Mouse (Mus musculus) E14TG2a.4 (cell line): ENCODE results near the gene Bglap2.

Experiments
- H3K27me3 ChIP-seq: 2 replicates; pipeline ENCODE4 v1.6.1; 2014; ENCODE audit warnings: low read length, control low read depth; ENCODE audit not compliant: insufficient read depth
- H3K36me3 ChIP-seq: 2 replicates; pipeline ENCODE4 v1.6.1; 2014; ENCODE audit warnings: low read length, control low read depth; ENCODE audit not compliant: insufficient read depth
- H3K4me1 ChIP-seq: replicated peaks from 2 replicates; pipeline ENCODE4 v1.6.1; 2014; ENCODE audit warnings: low read depth, low read length, control low read depth
- H3K4me3 ChIP-seq: replicated peaks from 2 replicates; pipeline ENCODE4 v1.5.1; 2014; ENCODE audit warnings: mild to moderate bottlenecking, low read length
- H3K9me3 ChIP-seq: 2 replicates; pipeline ENCODE4 v1.6.1; 2014; ENCODE audit warnings: low read length, control low read depth
- CTCF ChIP-seq: conservative IDR thresholded peaks from 2 replicates; pipeline ENCODE4 v1.5.1; 2014; ENCODE audit warnings: low read length
- NANOG ChIP-seq: IDR thresholded peaks from 2 replicates; pipeline ENCODE4 v1.6.1; 2014; ENCODE audit warnings: borderline replicate concordance, low read length, mixed read lengths
- POU5F1 ChIP-seq: IDR thresholded peaks from 2 replicates; pipeline ENCODE4 v1.6.1; 2014; ENCODE audit warnings: low read length, borderline replicate concordance

Bglap2 gene

DNA sequence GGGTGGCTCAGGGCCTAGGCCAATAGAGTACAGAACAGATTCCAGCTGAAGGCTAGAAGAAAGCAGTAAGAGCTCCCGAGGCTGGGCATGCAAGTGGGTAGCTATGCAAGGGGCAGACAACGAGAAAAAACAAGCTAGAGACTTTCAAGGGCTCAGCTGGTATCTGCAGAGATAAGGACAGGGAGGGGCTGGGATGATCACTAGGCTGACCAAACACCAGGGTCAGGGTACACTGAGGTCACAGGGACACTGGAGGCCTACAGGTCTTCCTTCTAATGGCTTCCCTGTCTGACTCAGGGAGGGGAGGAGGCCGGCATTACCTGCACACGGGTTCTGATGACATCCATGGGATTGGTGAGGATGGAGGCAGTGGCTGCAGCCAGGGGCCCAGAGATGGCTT, 37.2 kb upstream of the Bglap2 start:
- no peaks in the 10 kb centered on the region for H3K27me3 ChIP-seq
- TF ChIP-seq POU5F1 = no peak
- TF ChIP-seq CTCF = no peak
- TF ChIP-seq NANOG = no peak
- no peaks in the 10 kb centered on the region for H3K9me3 ChIP-seq

DNA sequence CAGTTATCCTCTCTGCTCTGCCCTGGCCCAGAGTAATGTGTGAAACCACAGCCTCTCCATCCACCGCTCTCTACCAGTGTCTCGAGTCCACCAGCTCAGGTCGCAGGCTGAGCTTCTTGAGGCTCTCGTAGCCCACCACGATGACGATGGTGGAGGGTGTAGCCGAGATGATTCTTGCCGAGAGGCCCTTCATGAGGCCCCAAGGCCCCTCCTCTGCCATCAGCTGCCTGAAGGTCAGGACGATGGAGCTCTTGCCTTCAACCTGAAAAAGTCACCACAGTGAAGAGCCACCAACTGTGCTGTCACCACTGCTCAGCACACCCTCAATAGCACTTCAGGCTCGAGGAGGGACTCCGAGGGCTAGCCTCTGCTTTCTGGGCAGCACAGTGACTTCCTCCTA, 34.1 kb upstream of the Bglap2 start:
- H3K9me3 ChIP-seq = no peaks in the 10 kb centered on the region
- no peak overlapping the region for H3K4me3 ChIP-seq
- peaks cover 76% of the 10 kb centered on the region for H3K36me3 ChIP-seq
- TF ChIP-seq POU5F1 = no peak
- TF ChIP-seq CTCF = no peak
- TF ChIP-seq NANOG = no peak
- peaks cover 63% of the 10 kb centered on the region for H3K4me1 ChIP-seq
- H3K27me3 ChIP-seq = no peaks in the 10 kb centered on the region

More for the DNA sequence above, 37.2 kb upstream of the Bglap2 start:
- H3K4me1 ChIP-seq = peaks cover 62% of the 10 kb centered on the region
- H3K4me3 ChIP-seq = no peak overlapping the region
- H3K36me3 ChIP-seq = peaks cover 94% of the 10 kb centered on the region

DNA sequence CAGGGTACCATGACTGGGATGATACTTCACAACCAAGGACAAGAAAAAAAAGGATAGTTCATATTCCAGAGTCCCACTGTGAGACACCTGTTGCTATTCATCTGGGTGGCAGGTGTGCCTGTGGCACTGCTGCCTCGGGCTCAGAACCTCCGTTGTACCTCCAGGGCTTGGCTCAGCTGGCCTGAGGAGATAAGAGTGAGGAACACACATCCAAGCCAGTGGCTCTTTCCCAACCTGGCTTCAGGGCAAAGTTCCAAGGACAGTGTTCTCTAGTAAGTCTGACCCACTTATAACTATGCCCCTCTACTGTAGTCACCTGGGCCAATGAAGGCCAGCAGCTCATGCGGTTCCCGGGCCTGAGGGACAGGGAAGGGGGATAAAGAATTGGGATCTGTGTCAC, 33.2 kb upstream of the Bglap2 start:
- Histone ChIP-seq H3K36me3 (peaks cover 72% of the 10 kb centered on the region), H3K4me1 (peaks cover 71% of the 10 kb centered on the region), H3K27me3 (no peaks in the 10 kb centered on the region), H3K9me3 (no peaks in the 10 kb centered on the region), H3K4me3 (no peak overlapping the region)
- TF ChIP-seq NANOG (no peak), POU5F1 (no peak), CTCF (no peak)

DNA sequence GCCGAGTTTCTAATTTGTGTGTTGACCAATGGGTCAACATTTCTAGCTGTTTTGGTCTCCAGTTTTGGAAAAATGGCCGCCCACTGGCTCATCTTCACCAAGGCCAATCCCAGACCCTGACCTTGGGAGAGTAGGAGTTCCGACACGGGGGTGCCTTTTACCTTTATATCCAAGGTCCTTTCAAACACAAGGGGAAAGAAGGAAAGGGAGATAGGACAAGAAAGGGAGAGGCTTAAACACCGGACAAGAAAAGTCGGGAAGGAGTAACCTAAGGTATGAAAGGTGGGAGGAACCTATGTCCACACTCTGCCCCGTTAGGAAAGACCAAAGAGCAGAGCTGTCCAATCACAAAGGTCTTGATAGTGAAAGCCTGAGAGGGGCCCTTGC, 32.1 kb upstream of the Bglap2 start:
- H3K36me3 ChIP-seq = peaks cover 67% of the 10 kb centered on the region
- no peaks in the 10 kb centered on the region for H3K27me3 ChIP-seq
- H3K4me1 ChIP-seq = peaks cover 71% of the 10 kb centered on the region
- H3K9me3 ChIP-seq = no peaks in the 10 kb centered on the region
- TF ChIP-seq CTCF (no peak), NANOG (no peak), POU5F1 (no peak)
- H3K4me3 ChIP-seq = peak overlapping the region; percentile 86

DNA sequence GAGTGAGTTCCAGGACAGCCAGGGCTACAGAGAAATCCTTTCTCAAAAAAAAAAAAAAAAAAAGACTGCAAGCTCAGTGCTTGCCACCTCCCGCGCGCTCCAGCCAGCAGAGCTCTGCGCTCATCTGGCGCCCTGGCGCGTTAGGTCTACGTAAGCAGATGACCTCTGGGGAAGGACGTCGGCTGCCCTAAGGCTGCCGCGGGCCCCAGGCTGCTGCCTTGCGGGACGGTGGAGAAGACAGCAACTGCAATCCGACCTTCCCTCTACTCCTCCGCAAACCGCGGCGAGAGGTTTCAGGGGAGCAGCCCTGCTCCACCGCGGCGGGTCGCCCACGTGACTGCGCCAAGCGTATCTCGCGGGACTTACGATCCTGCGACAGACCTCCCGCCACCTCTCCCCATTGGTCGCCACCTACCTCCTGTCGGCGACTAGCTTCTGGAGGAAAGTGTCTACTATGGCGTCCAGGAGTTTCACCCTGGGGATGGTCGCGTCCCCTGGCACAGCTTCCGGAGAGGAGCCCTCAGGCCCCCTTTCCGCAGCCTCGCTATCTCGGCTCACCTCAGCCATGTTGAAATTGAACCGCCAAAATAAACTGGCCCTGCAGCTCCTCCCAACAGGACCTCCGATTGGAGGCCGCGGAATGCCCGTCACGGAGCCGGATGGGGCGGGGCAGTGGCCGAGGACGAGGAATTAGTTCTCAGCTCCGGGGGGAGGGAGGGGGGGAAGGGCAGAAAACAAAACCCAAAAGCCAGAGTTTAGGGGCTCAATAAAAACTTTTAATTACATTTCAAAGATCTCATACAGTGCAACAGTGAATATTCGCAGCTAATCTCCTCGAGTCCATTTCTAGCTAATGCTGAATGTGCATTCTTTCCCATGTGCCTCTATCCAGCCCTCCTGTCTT, 31.5 kb upstream of the Bglap2 start, which contains the start of gene Pmf1:
TSS of gene Pmf1 (minus strand) at position 591 of the 904 bp plus-strand sequence.
- Histone ChIP-seq H3K4me1 (peaks cover 65% of the 10 kb centered on the region), H3K27me3 (no peaks in the 10 kb centered on the region), H3K36me3 (peaks cover 64% of the 10 kb centered on the region), H3K4me3 (peak within 1 kb of the TSS; percentile 86), H3K9me3 (no peaks in the 10 kb centered on the region)
- TF ChIP-seq CTCF (no peak), POU5F1 (no peak), NANOG (no peak)

DNA sequence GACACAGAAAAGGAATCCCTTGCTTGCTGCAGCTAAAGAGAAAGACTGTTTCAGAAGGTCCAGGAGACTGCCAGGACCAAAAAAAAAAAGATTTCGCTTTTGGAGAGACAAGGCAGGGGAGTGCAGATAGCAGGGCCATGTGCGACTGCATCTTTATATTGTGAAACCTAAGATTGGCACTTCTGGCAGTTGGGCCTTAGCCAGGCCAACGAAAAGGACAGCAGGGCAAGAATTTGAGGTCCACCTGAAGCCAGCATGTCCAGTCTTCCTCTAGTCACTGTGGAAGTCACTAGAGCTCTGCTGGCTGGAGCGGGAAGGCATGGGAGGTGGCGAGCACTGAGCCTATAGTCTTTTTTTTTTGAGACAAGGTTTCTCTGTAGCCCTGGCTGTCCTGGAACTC, 30.5 kb upstream of the Bglap2 start:
- TF ChIP-seq POU5F1 (no peak), CTCF (no peak), NANOG (no peak)
- peak overlapping the region; percentile 86 for H3K4me3 ChIP-seq
- peaks cover 65% of the 10 kb centered on the region for H3K36me3 ChIP-seq
- H3K27me3 ChIP-seq = no peaks in the 10 kb centered on the region
- H3K9me3 ChIP-seq = no peaks in the 10 kb centered on the region
- peaks cover 57% of the 10 kb centered on the region for H3K4me1 ChIP-seq

DNA sequence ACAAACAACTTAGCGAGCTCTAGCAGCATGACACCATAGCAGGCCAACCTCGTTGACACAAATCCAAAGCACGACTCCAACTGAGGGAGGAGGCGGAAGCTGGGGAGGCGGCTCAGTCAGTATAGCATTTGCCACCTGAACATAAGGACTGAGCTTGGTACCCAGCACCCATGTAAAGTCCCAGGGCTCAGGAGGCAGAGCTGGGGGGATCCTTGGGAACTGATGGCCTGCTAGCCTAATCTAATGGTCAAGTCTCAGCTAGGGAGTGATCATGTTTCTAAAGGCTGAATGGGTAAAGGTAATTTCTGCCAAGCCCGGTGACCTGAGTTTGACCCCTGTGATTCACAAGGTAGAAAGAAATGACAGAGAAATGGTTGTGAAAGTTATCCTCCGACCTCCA, 29.0 kb upstream of the Bglap2 start:
- Histone ChIP-seq H3K4me1 (peaks cover 57% of the 10 kb centered on the region), H3K27me3 (no peaks in the 10 kb centered on the region)
- TF ChIP-seq NANOG (no peak), POU5F1 (no peak), CTCF (no peak)

DNA sequence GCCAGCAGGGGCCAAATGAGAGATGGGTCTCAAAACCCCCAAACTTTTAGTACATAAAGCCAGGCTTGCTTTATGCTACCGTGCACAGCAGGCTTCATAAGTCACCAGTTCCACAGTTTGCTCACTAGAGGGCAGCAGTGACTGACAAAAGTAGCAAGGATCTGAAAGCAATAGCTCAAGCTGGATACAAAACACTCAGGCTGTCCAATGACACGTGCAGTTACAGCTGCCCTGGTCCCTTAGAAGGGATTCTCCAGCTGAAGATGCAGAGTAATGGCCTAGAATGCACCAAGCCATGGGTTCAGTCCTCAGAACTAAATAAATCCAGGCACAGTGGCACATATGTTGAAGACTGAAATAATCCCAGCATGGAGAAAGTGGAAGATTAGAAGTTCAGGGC, 28.6 kb upstream of the Bglap2 start:
- H3K4me3 ChIP-seq = 0 out of 2 replicates have a peak overlapping the region, but pooled peaks have one; percentile 13
- TF ChIP-seq POU5F1 (no peak), CTCF (peak; percentile 73), NANOG (no peak)

More for the DNA sequence above, 29.0 kb upstream of the Bglap2 start:
- H3K4me3 ChIP-seq = 0 out of 2 replicates have a peak overlapping the region, but pooled peaks have one; percentile 13
- H3K9me3 ChIP-seq = no peaks in the 10 kb centered on the region
- H3K36me3 ChIP-seq = peaks cover 65% of the 10 kb centered on the region

More for the DNA sequence above, 28.6 kb upstream of the Bglap2 start:
- H3K27me3 ChIP-seq = no peaks in the 10 kb centered on the region
- H3K9me3 ChIP-seq = no peaks in the 10 kb centered on the region
- peaks cover 59% of the 10 kb centered on the region for H3K4me1 ChIP-seq
- peaks cover 65% of the 10 kb centered on the region for H3K36me3 ChIP-seq
